Mouse (Mus musculus): Measurements from ENCODE around the gene Midn.

Midn gene

DNA sequence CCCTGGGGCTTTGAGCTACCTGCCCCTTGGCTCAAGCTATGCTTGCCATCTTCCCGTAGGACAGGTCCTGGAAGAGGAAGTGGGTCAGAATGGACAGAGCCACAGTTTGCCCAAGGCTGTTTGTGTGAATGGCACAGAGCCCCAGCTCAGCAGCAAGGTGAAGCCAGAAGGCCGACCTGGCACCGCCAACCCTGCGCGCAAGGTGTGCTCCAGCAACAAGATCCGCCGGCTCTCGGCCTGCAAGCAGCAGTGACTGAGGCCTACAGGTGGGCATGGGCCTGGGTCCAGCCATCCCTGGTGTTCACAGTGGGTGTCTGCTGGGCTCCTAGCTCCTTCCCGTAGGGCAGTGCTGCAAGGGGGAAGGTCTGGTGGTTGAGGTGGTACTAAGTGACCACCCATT, 18.2 kb upstream of the Midn start:
- no peak for DNase-seq (ENCODE audit: low spot score)

DNA sequence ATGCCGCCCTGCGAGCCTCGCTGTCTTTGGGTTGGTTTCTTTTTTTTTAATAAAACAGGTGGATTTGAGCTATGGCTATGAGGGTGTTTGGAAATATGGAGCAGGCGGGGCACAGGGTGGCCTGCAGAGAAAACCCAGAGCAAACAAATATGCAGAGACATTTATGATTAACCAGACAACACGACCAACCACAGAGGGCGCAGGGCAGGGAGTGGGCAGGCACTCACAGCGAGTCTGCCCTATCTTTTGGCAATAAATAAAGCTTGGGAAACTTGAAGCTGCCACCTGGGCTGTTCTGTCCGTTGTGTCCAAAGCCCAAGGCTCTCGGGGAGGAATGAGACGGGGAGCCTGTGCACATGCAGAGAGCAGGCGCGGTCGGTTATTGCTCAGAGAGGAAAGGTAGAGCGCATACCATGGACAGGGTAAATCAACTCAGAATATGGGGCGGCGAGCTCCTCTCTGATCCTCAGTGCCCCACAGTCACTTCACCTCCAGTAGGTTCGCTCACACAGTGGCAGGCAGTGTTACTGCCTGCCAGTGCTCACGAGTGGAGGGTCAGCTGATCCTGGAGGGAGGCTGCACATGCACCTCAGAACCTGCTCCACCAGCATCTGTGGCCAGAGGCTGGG, 17.6 kb upstream of the Midn start:
- no peak for DNase-seq (ENCODE audit: low spot score)

DNA sequence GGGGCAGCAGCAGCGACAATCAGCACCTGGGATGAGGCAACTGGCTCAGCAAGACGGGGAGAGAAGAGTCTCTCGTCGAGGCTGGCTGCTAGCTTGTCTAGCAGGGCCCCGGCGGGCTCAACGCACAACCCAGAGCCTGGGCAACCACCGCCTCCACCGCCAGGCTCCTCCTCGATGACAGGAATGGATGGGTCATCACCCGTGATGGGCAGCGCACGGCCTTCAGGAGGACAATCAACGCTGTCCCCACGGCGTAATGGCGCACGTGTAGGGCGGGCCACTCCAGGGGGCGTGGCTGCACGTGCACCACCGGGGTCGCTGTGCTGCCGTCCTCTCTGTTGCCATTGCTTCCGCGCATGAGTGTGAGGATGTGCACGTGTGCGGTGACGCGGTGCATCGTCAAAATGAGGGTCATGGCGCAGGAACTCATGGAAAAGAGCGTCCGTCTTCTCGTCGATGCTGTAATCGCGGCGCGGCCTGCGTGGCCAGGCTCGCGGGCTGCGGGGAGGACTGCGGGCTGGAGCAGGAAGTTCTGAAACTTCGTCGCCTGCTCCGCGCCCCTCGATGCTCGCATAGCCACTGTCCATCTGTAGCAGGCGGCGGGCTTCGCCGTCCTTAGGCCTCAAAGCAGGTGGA, 16.6 kb upstream of the Midn start:
- no peak for DNase-seq (ENCODE audit: low spot score)

DNA sequence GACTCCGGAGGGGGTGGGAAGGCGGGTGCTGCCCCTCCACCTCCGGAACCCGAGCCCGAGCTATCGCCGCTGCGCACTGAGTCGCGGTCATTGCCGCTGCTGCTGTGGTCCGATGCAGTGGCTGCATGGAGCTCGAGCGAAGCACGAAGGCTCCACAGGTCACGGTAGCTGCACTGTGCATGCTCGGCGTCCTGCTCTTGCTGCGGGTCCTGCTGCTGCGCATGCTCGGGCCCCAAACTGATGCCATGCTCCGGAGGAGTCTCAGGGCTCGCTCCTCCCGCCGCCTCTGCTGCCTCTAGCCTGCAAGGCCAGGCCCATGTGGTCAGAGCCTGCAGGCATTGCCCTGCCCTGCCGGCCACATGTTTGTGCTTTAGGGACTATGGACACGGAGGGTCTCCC, 16.1 kb upstream of the Midn start:
- no peak for DNase-seq (ENCODE audit: low spot score)

DNA sequence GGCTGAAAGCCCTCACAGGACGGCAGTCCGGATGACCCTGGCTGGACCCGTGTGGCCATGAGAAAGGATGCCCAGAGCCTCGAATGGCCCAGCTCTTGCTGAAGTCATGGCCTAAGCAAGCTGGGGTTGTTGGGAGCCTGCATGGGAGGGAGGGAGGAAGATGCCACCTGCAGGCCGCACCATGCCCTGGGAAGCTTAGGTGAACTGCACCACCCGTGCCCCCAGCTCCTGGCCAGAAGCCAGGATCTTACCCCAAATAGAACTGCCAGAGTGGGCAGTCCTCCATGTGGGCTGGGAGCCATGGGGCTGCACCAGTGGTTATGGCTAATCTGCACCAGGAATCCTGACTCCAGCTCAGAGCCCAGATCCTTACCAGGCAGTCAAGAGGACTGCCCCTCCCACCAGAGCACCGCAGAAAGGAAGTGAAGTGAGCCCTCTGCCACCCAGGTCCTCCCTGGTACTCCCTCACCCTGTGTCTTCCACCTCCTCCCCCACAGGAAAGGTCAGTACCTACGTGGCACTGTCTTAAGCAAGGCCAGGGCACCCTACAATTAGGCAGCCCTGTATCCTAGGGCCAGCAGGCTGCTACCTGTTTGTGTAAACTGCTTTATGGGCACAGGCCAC, 14.7 kb upstream of the Midn start:
- DNase-seq (ENCODE audit: low spot score), result peak; percentile 94

DNA sequence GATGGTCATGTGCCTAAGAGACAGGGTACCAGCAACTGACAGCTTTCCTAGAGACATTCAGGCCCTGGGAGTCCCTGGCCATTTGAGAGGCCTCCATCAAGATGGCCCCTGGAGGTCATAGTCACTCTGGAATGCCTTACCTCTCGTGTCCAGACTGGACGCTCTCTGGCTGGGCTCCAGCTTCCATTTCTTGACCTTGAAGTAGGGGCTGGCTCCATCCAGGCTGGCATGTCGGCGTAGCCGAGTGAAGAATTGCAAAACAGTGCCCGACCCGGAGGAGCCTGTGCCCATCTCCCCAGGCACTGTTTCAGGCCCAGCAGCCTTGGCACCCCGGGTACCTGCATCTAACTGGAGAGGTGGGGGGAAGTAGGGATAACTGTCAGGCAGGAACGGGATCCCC, 13.7 kb upstream of the Midn start:
- DNase-seq (ENCODE audit: low spot score), result peak; percentile 62

DNA sequence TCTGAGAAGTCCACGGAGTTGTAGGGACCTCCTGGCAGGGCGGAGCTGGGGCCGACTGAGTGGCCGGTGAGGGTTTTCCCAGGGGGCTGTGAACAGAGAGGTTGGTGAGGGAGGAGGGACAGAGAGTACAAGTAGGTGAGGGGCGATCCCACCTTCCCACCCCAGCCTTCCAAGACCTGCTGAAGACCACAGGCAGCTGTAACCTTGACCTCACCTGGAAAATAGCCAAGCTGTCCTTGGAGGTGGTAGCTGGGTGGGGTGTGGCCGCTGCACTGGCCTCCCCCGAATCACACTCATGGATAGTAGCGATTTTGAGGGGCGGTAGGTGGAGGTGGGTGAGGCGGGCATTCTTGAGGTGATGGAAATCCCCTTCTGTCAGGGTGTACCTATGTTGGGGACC, 12.9 kb upstream of the Midn start:
- DNase-seq (ENCODE audit: low spot score), result peak; percentile 36

DNA sequence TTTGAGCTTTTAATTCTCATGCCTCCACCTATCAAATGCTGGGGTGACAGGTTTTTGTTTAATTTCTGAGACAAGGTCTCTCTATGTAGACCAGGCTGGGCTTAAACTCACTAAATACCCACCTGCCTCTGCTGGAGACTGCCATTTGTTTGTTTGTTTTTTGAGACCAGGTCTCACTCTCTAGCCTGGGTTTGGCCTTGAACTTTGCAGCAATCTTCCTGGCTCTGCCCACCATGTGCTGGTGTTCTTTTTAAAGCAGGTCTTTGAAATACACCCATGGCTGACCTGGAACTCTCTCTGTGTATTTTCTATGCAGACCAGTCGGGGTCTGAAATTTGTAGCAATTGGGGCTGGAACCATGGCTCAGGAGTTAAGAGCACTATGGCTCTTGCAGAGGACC, 12.4 kb upstream of the Midn start:
- DNase-seq (ENCODE audit: low spot score), result no peak

DNA sequence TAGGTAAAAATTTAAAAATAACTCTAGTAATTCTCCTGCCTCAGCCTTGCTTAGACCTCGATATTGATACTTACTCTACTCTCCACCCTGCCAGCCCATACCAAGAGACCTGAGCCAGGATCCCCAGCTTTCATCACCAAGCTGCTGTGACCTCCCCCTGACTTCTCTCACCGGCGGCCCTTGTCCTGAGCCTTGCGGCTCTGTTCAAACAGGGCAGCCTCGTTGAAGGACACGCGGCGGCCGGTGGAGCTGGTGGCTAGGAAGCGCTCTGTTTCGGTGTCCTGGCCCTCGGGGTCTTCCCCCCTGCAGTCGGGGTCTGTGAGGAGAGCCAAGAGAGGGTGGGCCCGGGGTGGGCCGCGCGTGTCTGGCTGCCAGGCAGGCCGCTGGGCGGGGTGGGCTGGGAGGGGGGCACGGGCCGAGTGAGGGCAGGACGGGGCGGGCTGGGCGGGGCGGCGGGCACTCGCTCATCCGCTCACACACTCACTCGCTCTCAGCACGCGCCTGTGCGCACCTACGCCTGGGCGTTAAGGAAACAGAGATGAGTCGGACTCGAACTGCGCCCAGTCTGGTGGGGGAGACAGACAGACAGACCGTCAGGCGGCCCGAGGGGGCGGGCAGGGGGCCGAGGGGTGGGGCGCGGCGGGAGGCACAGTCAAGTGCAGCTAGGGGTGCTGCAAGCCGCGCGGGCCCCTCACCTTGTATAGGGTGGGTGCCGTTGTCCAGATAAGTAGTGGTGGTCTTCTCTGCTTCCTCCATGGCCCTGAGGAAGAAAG, 11.7 kb upstream of the Midn start:
- DNase-seq (ENCODE audit: low spot score), result no peak

DNA sequence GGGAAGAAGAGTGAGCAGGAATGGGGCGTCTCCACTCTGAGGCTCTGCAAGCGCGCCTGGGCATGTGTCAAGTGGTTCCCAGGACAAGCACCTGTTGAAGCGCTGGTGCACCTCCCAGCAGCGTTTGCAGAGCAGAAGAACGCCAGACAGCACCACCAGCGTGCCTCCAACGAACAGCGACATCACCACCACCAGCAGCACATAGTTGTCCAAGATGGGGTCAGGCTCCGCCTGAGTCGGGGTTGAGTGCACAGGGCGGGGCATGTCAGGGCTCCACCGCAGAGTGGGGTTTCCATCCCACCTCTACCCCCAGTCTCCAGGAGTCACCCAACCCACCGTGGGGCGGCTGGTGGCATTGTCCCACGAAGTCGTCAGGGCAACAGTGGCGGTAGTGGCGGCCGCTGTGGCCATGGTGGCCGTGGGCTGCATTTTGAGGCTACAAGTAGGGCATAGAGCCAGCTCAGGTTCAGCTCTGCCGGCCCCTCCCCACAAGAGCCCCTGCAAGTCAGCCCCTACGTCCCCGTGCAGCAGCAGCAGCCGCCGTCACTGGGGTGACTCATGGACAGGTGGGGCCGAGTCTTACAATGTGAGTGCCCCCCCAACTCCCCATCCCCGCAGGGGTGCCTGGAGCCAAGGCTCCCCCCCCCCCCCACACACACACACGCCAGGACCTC, 11.0 kb upstream of the Midn start:
- peak; percentile 44 for DNase-seq (ENCODE audit: low spot score)

DNA sequence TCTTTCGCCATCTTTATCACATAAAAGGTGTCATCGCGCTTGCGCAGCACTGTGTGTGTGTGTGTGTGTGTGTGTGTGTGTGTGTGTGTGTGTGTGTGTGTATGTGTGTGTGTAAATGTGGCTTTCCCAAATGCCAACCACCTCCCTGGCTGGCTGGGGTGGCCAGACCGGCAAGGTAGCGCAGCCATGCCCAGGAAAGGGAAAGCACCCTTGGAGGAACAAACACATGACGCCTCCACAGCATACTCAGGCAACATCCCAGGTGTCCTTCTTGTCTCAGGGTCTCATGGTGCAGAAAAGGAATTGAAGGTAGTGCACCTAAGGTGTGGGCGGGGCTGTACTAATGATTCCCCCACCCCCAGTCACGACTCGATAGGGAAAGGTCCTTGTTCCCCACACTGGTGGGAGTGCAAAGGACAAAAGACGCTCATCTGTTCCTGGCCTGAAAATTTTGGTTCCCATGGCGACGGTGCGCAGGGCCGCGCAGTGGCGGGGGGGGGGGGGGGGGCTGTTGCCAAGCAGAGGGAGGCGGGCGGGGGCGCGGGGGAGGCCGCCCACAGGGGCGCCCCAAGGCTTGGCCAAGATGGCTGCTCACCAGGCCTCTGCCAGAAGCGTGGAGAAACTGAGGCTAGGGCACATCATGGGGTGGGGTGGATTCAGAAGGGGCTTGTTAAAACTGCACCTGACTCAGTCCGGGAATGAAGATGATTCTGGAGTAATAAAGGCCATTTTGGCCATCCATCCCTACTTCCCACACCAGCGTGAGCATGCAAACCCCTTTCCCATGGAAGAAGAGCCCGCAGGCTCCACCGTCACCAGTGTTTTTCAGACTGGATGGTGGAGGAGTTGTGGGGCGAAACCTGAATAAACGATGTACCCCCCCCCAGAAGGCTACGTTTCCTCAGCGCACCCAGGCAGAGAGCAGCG, 10.2 kb upstream of the Midn start:
- DNase-seq (ENCODE audit: low spot score), result peak; percentile 62

DNA sequence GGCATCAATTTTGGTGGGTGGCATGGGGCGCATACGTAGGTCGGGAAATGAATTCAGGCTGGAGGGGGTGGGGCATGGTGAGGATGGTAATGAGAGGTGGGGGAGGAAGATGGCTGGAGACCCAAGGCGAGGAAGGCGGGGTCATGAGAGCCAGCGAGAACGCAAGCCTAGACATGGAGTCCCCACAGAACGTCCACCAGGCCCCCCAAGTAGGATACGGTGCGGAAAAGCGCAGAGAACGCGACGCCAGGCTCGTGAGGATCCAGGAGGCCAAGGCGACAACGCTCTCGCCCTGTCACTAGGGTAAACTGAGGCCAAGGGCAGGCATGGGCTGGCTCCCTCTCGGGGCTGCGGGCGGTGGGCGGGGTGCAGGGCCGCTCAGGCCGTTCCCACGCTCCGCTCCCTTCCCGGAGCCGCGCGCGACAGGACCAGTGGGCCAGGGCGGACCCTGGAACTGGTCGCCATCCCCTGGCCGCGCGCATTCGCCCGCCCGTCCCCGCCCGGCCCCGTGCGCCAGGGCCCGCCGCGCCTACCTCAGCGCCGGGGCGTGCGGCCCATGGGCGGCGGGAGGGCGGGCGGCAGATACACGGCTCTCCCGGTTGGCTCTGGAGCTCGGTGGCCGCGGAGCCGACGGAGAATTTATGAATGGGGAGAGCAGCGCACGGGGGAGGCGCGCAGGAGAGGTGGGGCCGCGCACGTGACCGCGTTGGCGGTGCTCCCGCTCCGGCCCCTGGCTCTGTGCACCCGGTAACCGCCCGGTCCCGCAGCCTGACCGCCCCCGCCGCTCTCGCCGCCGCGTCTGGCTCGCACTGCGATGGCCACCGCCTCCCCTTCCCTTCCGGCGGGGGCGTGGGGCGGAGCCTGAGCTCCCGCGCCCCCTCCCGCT, 9.3 kb upstream of the Midn start, which contains the start of gene Atp5d:
Gene Atp5d, plus strand, starts transcription at position 80 of the 886 bp plus-strand sequence.
- peak; percentile 78 for DNase-seq (ENCODE audit: low spot score)

DNA sequence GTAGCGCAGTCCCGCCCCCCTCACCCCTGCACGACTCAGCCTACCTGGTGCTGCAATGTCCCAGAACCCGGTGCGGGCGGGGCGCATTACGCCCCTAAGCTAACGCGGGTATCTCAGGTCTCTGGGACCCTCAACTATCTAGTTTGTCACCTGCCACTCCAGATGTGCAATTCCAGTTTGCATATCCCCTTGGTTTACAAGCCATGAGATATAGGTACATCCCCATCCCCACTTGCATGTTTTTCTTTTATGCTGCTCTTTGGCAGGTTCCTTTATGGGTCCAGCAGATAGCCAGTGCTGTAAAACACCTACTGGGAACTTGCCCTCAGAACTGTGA, 8.7 kb upstream of the Midn start:
- DNase-seq (ENCODE audit: low spot score), result no peak

DNA sequence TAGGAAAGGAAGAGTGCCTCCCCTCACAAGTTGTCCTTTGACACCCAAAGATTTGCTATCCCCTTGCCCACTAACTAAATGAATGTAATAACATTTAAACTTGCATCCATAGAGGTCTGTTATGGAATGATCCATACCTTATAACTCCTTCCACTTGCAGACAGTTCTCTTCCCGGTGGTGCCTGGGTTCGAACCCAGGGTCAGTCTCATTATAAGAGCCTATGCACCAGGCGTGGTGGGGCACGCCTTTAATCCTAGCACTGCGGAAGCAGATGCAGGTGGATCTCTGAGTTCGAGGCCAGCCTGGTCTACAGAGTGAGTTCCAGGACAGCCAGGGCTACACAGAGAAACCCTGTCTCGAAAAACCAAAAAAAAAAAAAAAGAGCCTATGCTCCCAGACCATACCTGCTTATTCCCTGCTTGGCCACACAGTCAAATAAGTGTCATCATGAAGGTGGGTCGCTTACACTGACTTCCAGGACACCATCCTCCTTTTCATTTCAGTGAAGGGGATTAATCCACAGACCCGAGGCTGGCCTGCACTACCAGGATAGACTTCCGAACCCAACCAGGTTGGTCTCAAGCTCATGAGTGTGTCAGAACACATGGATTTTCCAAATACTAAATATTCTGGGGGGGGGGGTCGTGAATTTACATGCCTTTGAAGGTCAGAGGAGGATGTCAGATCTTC, 8.0 kb upstream of the Midn start:
- DNase-seq (ENCODE audit: low spot score), result peak; percentile 20

DNA sequence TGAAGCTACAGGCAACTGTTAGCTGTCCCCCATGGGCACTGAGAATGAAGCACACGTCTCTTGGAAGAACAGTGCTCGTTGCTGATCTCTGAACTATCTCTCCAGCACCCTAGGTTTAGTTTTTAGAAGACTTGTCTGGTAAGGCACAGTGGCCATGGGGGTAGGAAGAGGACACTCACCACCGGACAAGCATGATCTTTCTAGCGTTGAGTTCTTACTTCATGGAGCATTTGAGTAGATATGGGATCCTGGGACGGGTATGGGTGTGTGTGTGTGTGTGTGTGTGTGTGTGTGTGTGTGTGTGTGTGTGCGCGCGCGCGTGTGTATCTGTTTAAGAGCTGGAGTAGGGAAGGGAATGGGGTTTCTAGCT, 7.4 kb upstream of the Midn start, which contains the start of gene Cbarp:
Gene Cbarp, minus strand, starts transcription at position 170 of the 370 bp plus-strand sequence.
- no peak for DNase-seq (ENCODE audit: low spot score)

DNA sequence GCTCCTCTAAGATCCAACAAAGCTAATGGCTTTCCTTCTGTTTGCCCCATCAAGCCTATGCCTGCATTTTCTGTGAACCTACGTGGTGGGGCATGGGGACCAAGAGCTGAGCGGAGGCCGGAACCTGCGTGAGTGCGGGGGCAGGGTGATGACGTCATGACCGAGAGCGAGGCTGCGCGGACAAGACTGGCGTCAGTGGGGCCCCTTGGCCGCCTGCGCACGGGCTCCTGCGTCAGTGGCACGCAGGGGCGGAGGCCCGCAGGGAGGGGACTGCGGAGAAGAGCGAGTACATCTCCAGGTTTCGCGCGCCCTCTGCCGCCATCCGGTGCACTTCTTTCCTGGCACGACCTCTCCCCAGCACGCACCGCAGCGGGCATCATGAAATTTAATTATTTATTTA, 6.8 kb upstream of the Midn start:
- DNase-seq (ENCODE audit: low spot score), result peak; percentile 99

DNA sequence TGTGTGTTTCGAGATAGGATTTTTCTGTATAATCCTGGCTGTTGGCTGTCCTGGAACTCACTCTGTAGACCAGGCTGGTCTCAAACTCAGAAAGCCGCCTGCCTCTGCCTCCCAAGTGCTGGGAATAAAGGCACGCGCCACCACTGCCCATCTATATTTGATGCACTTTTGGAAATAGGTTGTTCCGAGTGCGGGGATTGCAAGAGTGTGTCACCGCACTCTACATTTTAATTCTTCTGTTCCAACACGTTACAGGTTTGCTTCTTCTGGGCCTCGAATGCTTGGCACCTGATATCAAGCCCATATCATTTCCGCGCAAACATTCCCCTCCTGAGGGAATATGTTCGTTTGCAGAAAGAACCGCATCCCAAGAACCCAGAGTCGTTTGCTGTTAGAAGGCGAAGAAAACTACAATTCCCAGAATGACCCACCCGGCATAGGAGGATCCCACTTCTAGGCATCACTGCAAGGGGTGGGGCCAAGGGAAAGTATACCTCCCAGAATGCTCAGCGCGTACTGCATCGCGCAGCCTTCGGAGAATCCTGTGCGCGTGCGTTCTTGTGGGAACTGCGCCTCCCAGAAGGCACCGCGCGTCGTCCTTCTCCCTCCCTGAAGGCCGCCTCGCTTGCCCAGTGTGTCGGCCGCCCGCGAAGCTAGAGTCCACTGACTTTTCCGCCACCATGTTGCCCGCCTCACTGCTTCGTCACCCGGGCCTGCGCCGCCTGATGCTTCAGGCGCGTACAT, 6.1 kb upstream of the Midn start:
- peak; percentile 100 for DNase-seq (ENCODE audit: low spot score)

DNA sequence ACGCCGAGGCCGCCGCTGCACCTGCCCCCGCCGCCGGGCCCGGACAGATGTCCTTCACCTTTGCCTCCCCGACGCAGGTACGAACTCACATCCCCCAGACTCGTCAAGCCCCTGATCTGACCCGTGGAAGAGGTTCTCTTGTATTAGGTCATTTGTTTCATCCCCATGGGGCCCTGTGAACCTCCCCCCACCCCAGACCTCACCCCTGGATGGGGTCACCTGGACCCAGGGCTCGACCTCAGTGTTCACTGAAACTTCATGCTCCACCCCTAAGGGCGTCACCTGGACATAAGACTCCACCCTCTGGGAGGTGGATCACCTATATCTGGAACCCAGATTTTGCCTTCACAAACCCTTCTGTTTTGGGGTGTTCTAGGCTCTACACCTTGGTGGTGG, 5.5 kb upstream of the Midn start:
- peak; percentile 56 for DNase-seq (ENCODE audit: low spot score)

DNA sequence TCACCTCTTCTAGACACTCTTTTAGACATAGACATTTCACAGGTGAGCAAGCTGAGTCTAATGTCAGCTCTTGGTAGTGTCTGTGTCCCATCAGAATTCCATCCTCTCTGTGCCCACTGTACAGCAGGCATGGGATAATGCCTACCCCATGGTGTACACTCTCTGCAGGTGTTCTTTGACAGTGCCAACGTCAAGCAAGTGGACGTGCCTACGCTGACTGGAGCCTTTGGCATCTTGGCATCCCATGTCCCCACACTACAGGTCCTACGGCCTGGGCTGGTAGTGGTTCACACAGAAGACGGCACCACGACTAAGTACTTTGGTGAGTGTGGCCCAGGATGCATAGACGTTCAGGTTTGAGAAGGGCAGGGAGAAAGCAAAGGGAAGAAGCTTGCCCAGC, 4.4 kb upstream of the Midn start:
- DNase-seq (ENCODE audit: low spot score), result no peak

Data from MN1 (cell line).